Mouse (Mus musculus): ENCODE measurements around the gene Crp. TPM values are rescaled to one million over a fixed set of nuclear protein-coding genes. Genes with fewer than 3 reads are reported as not detected.

Crp gene
- polyA plus RNA-seq, 1 experiment from 2014 or later: 0.14 TPM

GRCm38 (mm10) chr1:172704769-172705168 lies 6.9 kb downstream of the Crp start:
- Histone ChIP-seq H3K36me3 (ENCODE audit: control insufficient read depth, insufficient read depth, low read length) (no peaks in the 10 kb centered on the region), H3K9ac (ENCODE audit: low read length) (no peak overlapping the region), H3K27ac (ENCODE audit: low read length) (no peak overlapping the region), H3K9me3 (ENCODE audit: control insufficient read depth, low read length) (no peaks in the 10 kb centered on the region), H3K4me1 (replicated peaks; ENCODE audit: control insufficient read depth, insufficient read depth, low read length) (no peaks in the 10 kb centered on the region), H3K4me3 (ENCODE audit: low read length) (no peak overlapping the region), H3K27me3 (ENCODE audit: control insufficient read depth, insufficient read depth, low read depth, low read length) (no peaks in the 10 kb centered on the region), H3K4me2 (ENCODE audit: low read depth, low read length) (no peak overlapping the region)
- ATAC-seq (ENCODE audit: low read depth): no peak
- WGBS: 45% methylated on average over 4 of the region's 4 CpGs

- no peak overlapping the region for H3K27ac ChIP-seq (ENCODE audit: low read length)
- no peaks in the 10 kb centered on the region for H3K36me3 ChIP-seq (ENCODE audit: control insufficient read depth, insufficient read depth, low read length)
- no peaks in the 10 kb centered on the region for H3K9me3 ChIP-seq (ENCODE audit: control insufficient read depth, low read length)
- H3K9ac ChIP-seq (ENCODE audit: low read length): no peak overlapping the region
- H3K4me1 ChIP-seq (replicated peaks; ENCODE audit: control insufficient read depth, insufficient read depth, low read length): no peaks in the 10 kb centered on the region
- no peak overlapping the region for H3K4me2 ChIP-seq (ENCODE audit: low read depth, low read length)
- no peaks in the 10 kb centered on the region for H3K27me3 ChIP-seq (ENCODE audit: control insufficient read depth, insufficient read depth, low read depth, low read length)
- no peak for ATAC-seq (ENCODE audit: low read depth)
- no peak overlapping the region for H3K4me3 ChIP-seq (ENCODE audit: low read length)
- 88% methylated on average over 4 of the region's 4 CpGs for WGBS
Observed at GRCm38 (mm10) chr1:172706243-172706642, 8.4 kb downstream of the Crp start.

DNA sequence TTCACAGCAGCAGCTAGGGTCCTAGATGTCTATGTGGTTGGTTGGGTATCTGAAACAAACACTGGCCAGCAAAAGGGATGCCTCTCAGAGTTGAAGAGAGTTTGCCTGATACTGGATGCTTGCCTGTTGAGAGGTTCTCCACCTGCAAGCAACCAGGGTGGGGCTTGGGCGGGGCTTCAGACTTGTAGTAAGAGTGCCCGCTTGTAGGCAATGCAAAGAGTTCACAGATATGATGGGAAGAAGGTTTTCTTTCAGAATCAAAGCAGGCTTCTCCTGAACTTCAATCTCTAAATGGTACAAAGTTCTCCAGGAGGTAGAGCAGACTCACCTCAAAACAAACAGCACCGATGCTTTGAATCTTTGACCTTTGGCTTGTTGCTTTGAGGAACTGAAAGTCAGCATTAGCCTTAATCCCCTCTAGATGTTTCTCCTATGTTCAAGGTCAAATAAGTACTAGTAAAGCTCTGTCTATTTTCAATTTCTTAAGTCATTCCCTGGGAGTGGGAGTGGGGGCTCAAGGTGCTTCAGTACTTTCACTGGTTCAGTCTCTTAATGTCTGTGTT lies 12.0 kb downstream of the Crp start:
- H3K4me3 ChIP-seq (ENCODE audit: low read length): no peak overlapping the region
- H3K4me1 ChIP-seq (replicated peaks; ENCODE audit: control insufficient read depth, insufficient read depth, low read length): no peaks in the 10 kb centered on the region
- no peak for ATAC-seq (ENCODE audit: low read depth)
- H3K27ac ChIP-seq (ENCODE audit: low read length): no peak overlapping the region
- H3K4me2 ChIP-seq (ENCODE audit: low read depth, low read length): no peak overlapping the region
- 90% methylated on average over 3 of the region's 3 CpGs for WGBS
- no peaks in the 10 kb centered on the region for H3K36me3 ChIP-seq (ENCODE audit: control insufficient read depth, insufficient read depth, low read length)
- no peaks in the 10 kb centered on the region for H3K9me3 ChIP-seq (ENCODE audit: control insufficient read depth, low read length)
- no peaks in the 10 kb centered on the region for H3K27me3 ChIP-seq (ENCODE audit: control insufficient read depth, insufficient read depth, low read depth, low read length)
- H3K9ac ChIP-seq (ENCODE audit: low read length): no peak overlapping the region

- peak overlapping the region; percentile 27 for H3K27ac ChIP-seq (ENCODE audit: low read length)
- no peaks in the 10 kb centered on the region for H3K27me3 ChIP-seq (ENCODE audit: control insufficient read depth, insufficient read depth, low read depth, low read length)
- H3K36me3 ChIP-seq (ENCODE audit: control insufficient read depth, insufficient read depth, low read length): no peaks in the 10 kb centered on the region
- no peak overlapping the region for H3K4me2 ChIP-seq (ENCODE audit: low read depth, low read length)
- 33% methylated on average over 2 of the region's 2 CpGs for WGBS
- H3K4me3 ChIP-seq (ENCODE audit: low read length): no peak overlapping the region
- H3K9me3 ChIP-seq (ENCODE audit: control insufficient read depth, low read length): no peaks in the 10 kb centered on the region
- ATAC-seq (ENCODE audit: low read depth): peak; percentile 67; the same call in 1 of the 2 replicates
- H3K4me1 ChIP-seq (replicated peaks; ENCODE audit: control insufficient read depth, insufficient read depth, low read length): no peaks in the 10 kb centered on the region
- H3K9ac ChIP-seq (ENCODE audit: low read length): no peak overlapping the region
Observed at GRCm38 (mm10) chr1:172711396-172711795, 13.5 kb downstream of the Crp start.

GRCm38 (mm10) chr1:172711962-172712361 lies 14.1 kb downstream of the Crp start:
- Histone ChIP-seq H3K4me2 (ENCODE audit: low read depth, low read length) (no peak overlapping the region), H3K4me1 (replicated peaks; ENCODE audit: control insufficient read depth, insufficient read depth, low read length) (no peaks in the 10 kb centered on the region), H3K9me3 (ENCODE audit: control insufficient read depth, low read length) (no peaks in the 10 kb centered on the region), H3K27ac (ENCODE audit: low read length) (peak overlapping the region; percentile 27), H3K36me3 (ENCODE audit: control insufficient read depth, insufficient read depth, low read length) (no peaks in the 10 kb centered on the region), H3K9ac (ENCODE audit: low read length) (no peak overlapping the region), H3K27me3 (ENCODE audit: control insufficient read depth, insufficient read depth, low read depth, low read length) (no peaks in the 10 kb centered on the region), H3K4me3 (ENCODE audit: low read length) (no peak overlapping the region)
- 47% methylated on average over 4 of the region's 4 CpGs for WGBS
- no peak for ATAC-seq (ENCODE audit: low read depth)

DNA sequence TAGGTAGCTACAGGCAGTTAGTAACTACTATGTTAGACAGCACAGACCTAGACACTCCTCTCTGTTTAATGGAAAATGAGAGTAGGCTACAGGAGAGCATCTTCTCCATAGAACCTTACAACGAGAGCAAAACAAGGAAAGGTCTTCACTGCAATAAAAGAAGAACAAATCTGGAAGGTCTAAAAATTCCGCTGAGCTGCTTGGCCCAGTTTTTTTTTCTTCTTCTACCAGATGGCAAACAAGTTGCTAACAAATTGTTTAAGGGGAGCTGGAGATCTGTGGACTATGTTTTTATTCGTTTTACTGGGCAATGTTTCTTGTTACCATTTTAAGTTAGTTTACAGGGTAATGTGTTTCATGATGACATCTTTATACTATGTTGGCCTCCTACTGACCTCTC lies 53.4 kb downstream of the Crp start:
- Histone ChIP-seq H3K9me3 (ENCODE audit: control insufficient read depth, low read length) (no peaks in the 10 kb centered on the region), H3K9ac (ENCODE audit: low read length) (no peak overlapping the region), H3K36me3 (ENCODE audit: control insufficient read depth, insufficient read depth, low read length) (no peaks in the 10 kb centered on the region), H3K4me1 (replicated peaks; ENCODE audit: control insufficient read depth, insufficient read depth, low read length) (no peaks in the 10 kb centered on the region), H3K27me3 (ENCODE audit: control insufficient read depth, insufficient read depth, low read depth, low read length) (no peaks in the 10 kb centered on the region), H3K27ac (ENCODE audit: low read length) (no peak overlapping the region), H3K4me2 (ENCODE audit: low read depth, low read length) (no peak overlapping the region), H3K4me3 (ENCODE audit: low read length) (no peak overlapping the region)
- WGBS: 60% methylated on average over 3 of the region's 3 CpGs
- no peak for ATAC-seq (ENCODE audit: low read depth)

GRCm38 (mm10) chr1:172755151-172755550 lies 57.3 kb downstream of the Crp start:
- Histone ChIP-seq H3K4me3 (ENCODE audit: low read length) (no peak overlapping the region), H3K27ac (ENCODE audit: low read length) (no peak overlapping the region), H3K9me3 (ENCODE audit: control insufficient read depth, low read length) (no peaks in the 10 kb centered on the region), H3K4me2 (ENCODE audit: low read depth, low read length) (no peak overlapping the region), H3K9ac (ENCODE audit: low read length) (no peak overlapping the region), H3K27me3 (ENCODE audit: control insufficient read depth, insufficient read depth, low read depth, low read length) (no peaks in the 10 kb centered on the region), H3K4me1 (replicated peaks; ENCODE audit: control insufficient read depth, insufficient read depth, low read length) (no peaks in the 10 kb centered on the region), H3K36me3 (ENCODE audit: control insufficient read depth, insufficient read depth, low read length) (no peaks in the 10 kb centered on the region)
- WGBS: 57% methylated on average over 7 of the region's 7 CpGs
- no peak for ATAC-seq (ENCODE audit: low read depth)

GRCm38 (mm10) chr1:172759525-172759924 lies 61.7 kb downstream of the Crp start:
- H3K4me2 ChIP-seq (ENCODE audit: low read depth, low read length): no peak overlapping the region
- H3K9ac ChIP-seq (ENCODE audit: low read length): no peak overlapping the region
- H3K9me3 ChIP-seq (ENCODE audit: control insufficient read depth, low read length): no peaks in the 10 kb centered on the region
- no peak overlapping the region for H3K4me3 ChIP-seq (ENCODE audit: low read length)
- WGBS: 82% methylated on average over 1 of the region's 1 CpGs
- H3K27ac ChIP-seq (ENCODE audit: low read length): no peak overlapping the region
- no peaks in the 10 kb centered on the region for H3K36me3 ChIP-seq (ENCODE audit: control insufficient read depth, insufficient read depth, low read length)
- no peaks in the 10 kb centered on the region for H3K27me3 ChIP-seq (ENCODE audit: control insufficient read depth, insufficient read depth, low read depth, low read length)
- ATAC-seq (ENCODE audit: low read depth): no peak
- no peaks in the 10 kb centered on the region for H3K4me1 ChIP-seq (replicated peaks; ENCODE audit: control insufficient read depth, insufficient read depth, low read length)

GRCm38 (mm10) chr1:172779195-172779594 lies 81.3 kb downstream of the Crp start:
- Histone ChIP-seq H3K9me3 (ENCODE audit: control insufficient read depth, low read length) (no peaks in the 10 kb centered on the region), H3K4me3 (ENCODE audit: low read length) (no peak overlapping the region), H3K4me1 (replicated peaks; ENCODE audit: control insufficient read depth, insufficient read depth, low read length) (no peaks in the 10 kb centered on the region), H3K27me3 (ENCODE audit: control insufficient read depth, insufficient read depth, low read depth, low read length) (no peaks in the 10 kb centered on the region), H3K9ac (ENCODE audit: low read length) (no peak overlapping the region), H3K4me2 (ENCODE audit: low read depth, low read length) (no peak overlapping the region), H3K27ac (ENCODE audit: low read length) (no peak overlapping the region), H3K36me3 (ENCODE audit: control insufficient read depth, insufficient read depth, low read length) (no peaks in the 10 kb centered on the region)
- ATAC-seq (ENCODE audit: low read depth): no peak
- WGBS: 76% methylated on average over 5 of the region's 5 CpGs

- H3K4me3 ChIP-seq (ENCODE audit: low read length): no peak overlapping the region
- no peaks in the 10 kb centered on the region for H3K27me3 ChIP-seq (ENCODE audit: control insufficient read depth, insufficient read depth, low read depth, low read length)
- ATAC-seq (ENCODE audit: low read depth): no peak
- no peaks in the 10 kb centered on the region for H3K9me3 ChIP-seq (ENCODE audit: control insufficient read depth, low read length)
- no peaks in the 10 kb centered on the region for H3K36me3 ChIP-seq (ENCODE audit: control insufficient read depth, insufficient read depth, low read length)
- no peak overlapping the region for H3K27ac ChIP-seq (ENCODE audit: low read length)
- no peak overlapping the region for H3K4me2 ChIP-seq (ENCODE audit: low read depth, low read length)
- no peak overlapping the region for H3K9ac ChIP-seq (ENCODE audit: low read length)
- 63% methylated on average over 2 of the region's 2 CpGs for WGBS
- H3K4me1 ChIP-seq (replicated peaks; ENCODE audit: control insufficient read depth, insufficient read depth, low read length): no peaks in the 10 kb centered on the region
Observed at GRCm38 (mm10) chr1:172785322-172785721, 87.5 kb downstream of the Crp start.

Data from lung, embryonic 16.5 days (tissue).